Comparison of ENCODE assay signal across 27 mouse cellular contexts in genomic region chr2:118998115-118998866, GRCm38 (mm10). TPM values are rescaled to one million over a fixed set of nuclear protein-coding genes. Genes with fewer than 3 reads are reported as not detected.
DNase-seq lines count a peak whose midpoint lies in the region; ATAC-seq and TF ChIP-seq lines count a peak whose summit lies in the region.
"Had no signal": no experiment of that assay in that cellular context is flagged by ENCODE, and none has a peak within 500 bp of the region (broad histone marks: within the 10 kb centered on the region; RNA-seq: fewer than 3 reads in every experiment).

No protein-coding gene starts in this region.

- H3K4me1 ChIP-seq in lung, postnatal 0 days (ENCODE audit: insufficient read depth, low read depth, low read length) = no peaks in the 10 kb centered on the region
- H3K4me1 ChIP-seq: embryonic facial prominence, embryonic 12.5 days had no signal

- WGBS in lung, postnatal 0 days = 38% methylated on average over 6 of the region's 6 CpGs

- DNase-seq in lung, postnatal 0 days (ENCODE audit: low spot score) = peak; percentile 19
- DNase-seq in lung, postnatal 36 days = no peak
- DNase-seq in ZHBTc4 (ENCODE audit: low read depth, low spot score) = peak; percentile 56
- no peak for DNase-seq in kidney, postnatal 14 days
- DNase-seq in Muller cell, postnatal 12 days (ENCODE audit: inconsistent ontology term) = no peak
- DNase-seq in gastrocnemius, adult 8-10 months (ENCODE audit: low spot score in 2 of 2) = no peak
- DNase-seq: adrenal gland, adult 2 months; adrenal gland, postnatal 14 days; B cell, adult 2 months; cerebellum, adult 11 months; cerebellum, adult 2 months; cerebellum, adult 9-11 months; cerebellum, postnatal 25 days; forebrain, postnatal 0 days; gastrocnemius, adult 2 months; gastrocnemius, postnatal 36 days; heart, adult 11 months; kidney, adult 18-20 months had no signal

- no peak for ATAC-seq in lung, postnatal 0 days
- peak; percentile 60 for ATAC-seq in inflammation-experienced regulatory T-cells, adult 6 months
- ATAC-seq: activated CD4-positive, CD25-positive, alpha-beta regulatory T cell, adult 4 months; forebrain, embryonic 14.5 days; forebrain, postnatal 0 days; Patski had no signal

- H3K9ac ChIP-seq in lung, postnatal 0 days (replicated peaks; ENCODE audit: low read depth) = no peak overlapping the region
- H3K9ac ChIP-seq: embryonic facial prominence, embryonic 12.5 days; embryonic facial prominence, embryonic 15.5 days; forebrain, postnatal 0 days; hindbrain, embryonic 12.5 days; hindbrain, embryonic 15.5 days had no signal

- TF ChIP-seq EP300 in lung, postnatal 0 days (IDR thresholded peaks at IDR 0.05) = no peak

- 0 out of 2 replicates have a peak overlapping the region, but pooled peaks have one; percentile 20 for H3K27ac ChIP-seq in lung, postnatal 0 days (ENCODE audit: low read length)
- H3K27ac ChIP-seq: embryonic facial prominence, embryonic 12.5 days; embryonic facial prominence, embryonic 15.5 days; gastrocnemius, adult 2 months; hindbrain, embryonic 12.5 days; hindbrain, embryonic 15.5 days had no signal

- no peak overlapping the region for H3K4me3 ChIP-seq in lung, postnatal 0 days (ENCODE audit: low read depth, low read length)
- H3K4me3 ChIP-seq: embryonic facial prominence, embryonic 12.5 days; embryonic facial prominence, embryonic 15.5 days; gastrocnemius, adult 2 months; hindbrain, embryonic 12.5 days; hindbrain, embryonic 15.5 days had no signal

- H3K36me3 ChIP-seq in lung, postnatal 0 days (ENCODE audit: insufficient read depth, low read length) = no peaks in the 10 kb centered on the region
- H3K36me3 ChIP-seq: embryonic facial prominence, embryonic 12.5 days; embryonic facial prominence, embryonic 15.5 days; hindbrain, embryonic 12.5 days; hindbrain, embryonic 15.5 days had no signal

- TF ChIP-seq CTCF in lung, postnatal 0 days (IDR thresholded peaks at IDR 0.05) = no peak

- 0 out of 2 replicates have a peak, but pooled peaks cover 4% of the 10 kb centered on the region for H3K27me3 ChIP-seq in lung, postnatal 0 days (replicated peaks; ENCODE audit: insufficient read depth, low read length)
- H3K27me3 ChIP-seq: hindbrain, embryonic 15.5 days had no signal

- H3K4me2 ChIP-seq in lung, postnatal 0 days (replicated peaks; ENCODE audit: low read depth, low read length) = no peak overlapping the region
- H3K4me2 ChIP-seq: embryonic facial prominence, embryonic 12.5 days; embryonic facial prominence, embryonic 15.5 days; heart, embryonic 11.5 days; hindbrain, embryonic 12.5 days; hindbrain, embryonic 15.5 days had no signal

- H3K9me3 ChIP-seq in lung, postnatal 0 days (ENCODE audit: low read length) = no peaks in the 10 kb centered on the region
- H3K9me3 ChIP-seq: embryonic facial prominence, embryonic 12.5 days; embryonic facial prominence, embryonic 15.5 days; hindbrain, embryonic 12.5 days; hindbrain, embryonic 15.5 days had no signal

RNA-seq across cellular contexts. Expression of gene Ccdc32, which starts 30.9 kb away (rescaled TPM):
- polyA plus RNA-seq in lung, postnatal 0 days (2015; fragmentation: Nextera tagmentation; extraction: Ambion mirVana) = 23.2 and 25.3 TPM in 2 replicates
- 10 to 100 TPM; 21.9 to 23.2 (median 22.8) TPM for polyA plus RNA-seq in inflammation-experienced regulatory T-cells, adult 6 months (2017; shearing (Covaris generic))
- 1 to 10 TPM; 2.9 to 5.4 (median 4.2) TPM for total RNA-seq in gastrocnemius, adult 8-10 months (2022)

RNA-seq across cellular contexts. Expression of gene Rpusd2, which starts 36.3 kb away (rescaled TPM):
- polyA plus RNA-seq in lung, postnatal 0 days (2015; fragmentation: Nextera tagmentation; extraction: Ambion mirVana) = 1.1 and 1.3 TPM in 2 replicates
- polyA plus RNA-seq in inflammation-experienced regulatory T-cells, adult 6 months (2017; shearing (Covaris generic)) = 1 to 10 TPM; 1.6 to 2.2 (median 2.0) TPM
- 1 to 10 TPM; 2.7 to 3.5 (median 3.3) TPM for total RNA-seq in gastrocnemius, adult 8-10 months (2022)

RNA-seq across cellular contexts. Expression of gene Knl1, which starts 48.6 kb away (rescaled TPM):
- 3.0 and 4.4 TPM in 2 replicates for polyA plus RNA-seq in lung, postnatal 0 days (2015; fragmentation: Nextera tagmentation; extraction: Ambion mirVana)
- polyA plus RNA-seq in inflammation-experienced regulatory T-cells, adult 6 months (2017; shearing (Covaris generic)) = 10 to 100 TPM in 1 of 3 experiments, 1 to 10 TPM in 2; 4.6 to 49.6 (median 6.9) TPM
- total RNA-seq in gastrocnemius, adult 8-10 months (2022) = under 1 TPM in 3 of 4 experiments, not detected in 1; 0.07 to 0.36 (median 0.29) TPM

Comparison
In these comparisons a context has a peak if more than half of its experiments do, and no peak if none do; other contexts are left out.
1. DNase-seq: peak in lung, postnatal 0 days (single experiment) and ZHBTc4 (single experiment); none in lung, postnatal 36 days (single experiment), kidney, postnatal 14 days (single experiment), Muller cell, postnatal 12 days (single experiment) and gastrocnemius, adult 8-10 months (0 of 2).